Mouse (Mus musculus) heart, postnatal 0 days (tissue): ENCODE results near the gene Olfr397. TPM values are rescaled to one million over a fixed set of nuclear protein-coding genes. Genes with fewer than 3 reads are reported as not detected.

ENCODE experiments used
- ATAC-seq: fragments of 200-750 bp; cut with Nextera tagmentation; 2 replicates; pipeline ENCODE4 v1.8.0; 2017; ENCODE audit warnings: low read depth, moderate number of reproducible peaks, moderate library complexity; ENCODE audit not compliant: insufficient read depth
- DNase-seq: peaks from one replicate; pipeline ENCODE4 v3.0.0-alpha.2; 2016; ENCODE audit warnings: low spot score
- H3K27ac ChIP-seq: fragments of 300-500 bp; sonication (generic); 2 replicates; pipeline ENCODE4 v1.5.1; 2014; ENCODE audit warnings: low read depth, mild to moderate bottlenecking
- H3K27me3 ChIP-seq: fragments of 300-500 bp; sonication (generic); 2 replicates; pipeline ENCODE4 v1.6.1; 2014; ENCODE audit warnings: low read length, mixed read lengths; ENCODE audit not compliant: control insufficient read depth, insufficient read depth
- H3K36me3 ChIP-seq: fragments of 300-500 bp; sonication (generic); replicated peaks from 2 replicates; pipeline ENCODE4 v1.6.1; 2014; ENCODE audit warnings: low read length, mixed read lengths; ENCODE audit not compliant: control insufficient read depth, insufficient read depth
- H3K4me1 ChIP-seq: fragments of 300-500 bp; sonication (generic); 2 replicates; pipeline ENCODE4 v1.6.1; 2014; ENCODE audit warnings: antibody characterized with exemption; ENCODE audit not compliant: control insufficient read depth, insufficient read depth
- H3K4me2 ChIP-seq: fragments of 300-500 bp; sonication (generic); 2 replicates; pipeline ENCODE4 v1.6.1; 2014; ENCODE audit warnings: low read depth, mild to moderate bottlenecking, low read length, moderate library complexity
- H3K4me3 ChIP-seq: fragments of 300-500 bp; sonication (generic); 2 replicates; pipeline ENCODE4 v1.5.1; 2014; ENCODE audit warnings: low read depth, low read length
- H3K9ac ChIP-seq: fragments of 300-500 bp; sonication (generic); replicated peaks from 2 replicates; pipeline ENCODE4 v1.6.1; 2014; ENCODE audit warnings: low read depth, low read length, mixed read lengths
- H3K9me3 ChIP-seq: fragments of 300-500 bp; sonication (generic); replicated peaks from 2 replicates; pipeline ENCODE4 v1.6.1; 2016; ENCODE audit warnings: low read length; ENCODE audit not compliant: control insufficient read depth
- CTCF ChIP-seq: IDR thresholded peaks from 2 replicates; pipeline ENCODE4 v1.5.1; 2016; ENCODE audit warnings: antibody characterized with exemption, control low read depth, low read depth
- EP300 ChIP-seq: IDR thresholded peaks from 2 replicates; pipeline ENCODE4 v1.6.1; 2016; ENCODE audit warnings: antibody characterized with exemption, low read depth
- WGBS: fragments of 180-500 bp; shearing (Covaris S2); extraction: QIAGEN DNeasy Blood & Tissue Kit; methylation state at CpG from one replicate; pipeline ENCODE4 v1.1.7; 2014; 5-methylcytosine and 5-hydroxymethylcytosine counted together
- polyA plus RNA-seq: library from polyadenylated mRNA; unstranded; fragments of >200 nt; fragmentation: Nextera tagmentation; extraction: Ambion mirVana; gene quantifications from 2 replicates; pipeline ENCODE4 v1.2.1, GENCODE M21; 2015
- total RNA-seq: library from RNA; depleted of rRNA; stranded (reverse); fragments of >200 nt; gene quantifications from 2 replicates; pipeline ENCODE4 v1.2.3, GENCODE M21; 2014; ENCODE audit warnings: low replicate concordance; rRNA removed

Gene Olfr397
- total RNA-seq, result not detected in 2 replicates
- polyA plus RNA-seq, result not detected in 2 replicates

GRCm38 (mm10) chr11:73960517-73960916, at the start of gene Olfr397:
Olfr397 (plus strand) TSS chr11:73960817.
- DNase-seq, result no peak
- TF ChIP-seq CTCF, result no peak
- no peak for TF ChIP-seq EP300
- Histone ChIP-seq H3K9me3 (0 out of 2 replicates have a peak, but pooled peaks cover 4% of the 10 kb centered on the region), H3K4me3 (no peak within 1 kb of the TSS), H3K4me1 (no peaks in the 10 kb centered on the region), H3K36me3 (no peaks in the 10 kb centered on the region), H3K27ac (no peak within 1 kb of the TSS), H3K27me3 (no peaks in the 10 kb centered on the region), H3K9ac (no peak within 1 kb of the TSS), H3K4me2 (no peak within 1 kb of the TSS)
- 45% methylated on average over 1 of the region's 1 CpGs for WGBS
- ATAC-seq, result no peak

- Histone ChIP-seq H3K27me3 (no peaks in the 10 kb centered on the region), H3K9me3 (no peaks in the 10 kb centered on the region), H3K36me3 (no peaks in the 10 kb centered on the region), H3K9ac (no peak within 1 kb of the TSS), H3K27ac (no peak within 1 kb of the TSS), H3K4me2 (no peak within 1 kb of the TSS), H3K4me3 (no peak within 1 kb of the TSS), H3K4me1 (no peaks in the 10 kb centered on the region)
- no peak for TF ChIP-seq CTCF
- no peak for TF ChIP-seq EP300
- DNase-seq, result no peak
- no peak for ATAC-seq
These were observed 24.2 kb upstream of the Olfr397 start, which contains the start of gene Olfr23 for GRCm38 (mm10) chr11:73936377-73936776. Olfr23 (plus strand) TSS chr11:73936677.

GRCm38 (mm10) chr11:73990307-73990706, 29.7 kb downstream of the Olfr397 start, which contains the start of gene Olfr398:
Olfr398 (minus strand) TSS chr11:73990407.
- no peaks in the 10 kb centered on the region for H3K4me1 ChIP-seq
- H3K4me2 ChIP-seq, result no peak within 1 kb of the TSS
- TF ChIP-seq EP300, result no peak
- no peak for TF ChIP-seq CTCF
- H3K27me3 ChIP-seq, result no peaks in the 10 kb centered on the region
- H3K27ac ChIP-seq, result no peak within 1 kb of the TSS
- H3K9ac ChIP-seq, result no peak within 1 kb of the TSS
- ATAC-seq (no peak), DNase-seq (no peak)
- no peaks in the 10 kb centered on the region for H3K36me3 ChIP-seq
- no peak within 1 kb of the TSS for H3K4me3 ChIP-seq
- peaks cover 4% of the 10 kb centered on the region; the same call in 1 of the 2 replicates for H3K9me3 ChIP-seq

GRCm38 (mm10) chr11:73993115-73993514, 32.5 kb downstream of the Olfr397 start:
- ATAC-seq, result no peak
- H3K9me3 ChIP-seq, result peaks cover 4% of the 10 kb centered on the region; the same call in 1 of the 2 replicates

More at GRCm38 (mm10) chr11:73993115-73993514, 32.5 kb downstream of the Olfr397 start:
- DNase-seq, result no peak
- TF ChIP-seq EP300, result no peak
- no peak for TF ChIP-seq CTCF
- no peaks in the 10 kb centered on the region for H3K27me3 ChIP-seq
- H3K9ac ChIP-seq, result no peak overlapping the region
- no peak overlapping the region for H3K4me3 ChIP-seq
- no peaks in the 10 kb centered on the region for H3K36me3 ChIP-seq
- no peak overlapping the region for H3K4me2 ChIP-seq
- H3K27ac ChIP-seq, result no peak overlapping the region
- no peaks in the 10 kb centered on the region for H3K4me1 ChIP-seq

Other genes starting within 250 kb of the Olfr397 start
- gene Olfr389, start 180.1 kb upstream of the Olfr397 start, total RNA-seq, result not detected in 2 replicates
- gene Olfr389, start 180.1 kb upstream of the Olfr397 start, polyA plus RNA-seq, result not detected in 2 replicates
- gene Olfr390, start 177.9 kb upstream of the Olfr397 start, total RNA-seq, result not detected in 2 replicates
- not detected in 2 replicates for gene Olfr390, start 177.9 kb upstream of the Olfr397 start, polyA plus RNA-seq
- gene Olfr391-ps, start 157.8 kb upstream of the Olfr397 start, total RNA-seq, result not detected in 2 replicates
- gene Olfr391-ps, start 157.8 kb upstream of the Olfr397 start, polyA plus RNA-seq, result not detected in 2 replicates
- gene Olfr392, start 143.8 kb upstream of the Olfr397 start, total RNA-seq, result not detected in 2 replicates
- gene Olfr392, start 143.8 kb upstream of the Olfr397 start, polyA plus RNA-seq, result not detected in 2 replicates
- gene Olfr393, start 109.4 kb upstream of the Olfr397 start, total RNA-seq, result not detected in 2 replicates
- not detected in 2 replicates for gene Olfr393, start 109.4 kb upstream of the Olfr397 start, polyA plus RNA-seq
- not detected in 2 replicates for gene Olfr394, start 70.0 kb upstream of the Olfr397 start, total RNA-seq
- gene Olfr394, start 70.0 kb upstream of the Olfr397 start, polyA plus RNA-seq, result not detected in 2 replicates
- gene Olfr395, start 51.5 kb upstream of the Olfr397 start, total RNA-seq, result not detected in 2 replicates
- gene Olfr395, start 51.5 kb upstream of the Olfr397 start, polyA plus RNA-seq, result not detected in 2 replicates
- not detected in 2 replicates for gene Olfr23, start 24.1 kb upstream of the Olfr397 start, total RNA-seq
- gene Olfr23, start 24.1 kb upstream of the Olfr397 start, polyA plus RNA-seq, result not detected in 2 replicates
- not detected in 2 replicates for gene Olfr398, start 29.6 kb downstream of the Olfr397 start, total RNA-seq
- gene Olfr398, start 29.6 kb downstream of the Olfr397 start, polyA plus RNA-seq, result not detected in 2 replicates
- not detected in 2 replicates for gene Olfr139, start 95.7 kb downstream of the Olfr397 start, total RNA-seq
- not detected in 2 replicates for gene Olfr139, start 95.7 kb downstream of the Olfr397 start, polyA plus RNA-seq
- gene Olfr399, start 95.8 kb downstream of the Olfr397 start, total RNA-seq, result not detected in 2 replicates
- not detected in 2 replicates for gene Olfr399, start 95.8 kb downstream of the Olfr397 start, polyA plus RNA-seq
- gene Zfp616, start 109.1 kb downstream of the Olfr397 start, total RNA-seq, result not detected in 2 replicates
- gene Zfp616, start 109.1 kb downstream of the Olfr397 start, polyA plus RNA-seq, result not detected in 2 replicates
- gene Olfr401, start 152.9 kb downstream of the Olfr397 start, total RNA-seq, result not detected in 2 replicates
- not detected in 2 replicates for gene Olfr401, start 152.9 kb downstream of the Olfr397 start, polyA plus RNA-seq
- not detected in 2 replicates for gene Olfr402, start 192.7 kb downstream of the Olfr397 start, total RNA-seq
- not detected in 2 replicates for gene Olfr402, start 192.7 kb downstream of the Olfr397 start, polyA plus RNA-seq
- not detected in 2 replicates for gene Olfr403, start 225.4 kb downstream of the Olfr397 start, total RNA-seq
- not detected in 2 replicates for gene Olfr403, start 225.4 kb downstream of the Olfr397 start, polyA plus RNA-seq